Mouse (Mus musculus): ENCODE measurements around the gene Gm20388. TPM values are rescaled to one million over a fixed set of nuclear protein-coding genes. Genes with fewer than 3 reads are reported as not detected.
"Not testable (repeated sequence)": the region's sequence is repeated elsewhere in the genome, so short reads cannot be mapped to it uniquely, and the experiment has no call there.

The Gm20388 gene
- total RNA-seq, 1 experiment from 2014 or later, result 18.4 TPM

GRCm38 (mm10) chr8:122561199-122561598 lies 2650.6 kb downstream of the Gm20388 start:
- no peak for ATAC-seq (replicated peaks in 1 of 2; ENCODE audit: insufficient read depth in 1 of 2, low FRiP score in 2 of 2, low TSS enrichment in 1 of 2, low read depth in 1 of 2, poor library complexity in 2 of 2, severe bottlenecking in 2 of 2)

DNA sequence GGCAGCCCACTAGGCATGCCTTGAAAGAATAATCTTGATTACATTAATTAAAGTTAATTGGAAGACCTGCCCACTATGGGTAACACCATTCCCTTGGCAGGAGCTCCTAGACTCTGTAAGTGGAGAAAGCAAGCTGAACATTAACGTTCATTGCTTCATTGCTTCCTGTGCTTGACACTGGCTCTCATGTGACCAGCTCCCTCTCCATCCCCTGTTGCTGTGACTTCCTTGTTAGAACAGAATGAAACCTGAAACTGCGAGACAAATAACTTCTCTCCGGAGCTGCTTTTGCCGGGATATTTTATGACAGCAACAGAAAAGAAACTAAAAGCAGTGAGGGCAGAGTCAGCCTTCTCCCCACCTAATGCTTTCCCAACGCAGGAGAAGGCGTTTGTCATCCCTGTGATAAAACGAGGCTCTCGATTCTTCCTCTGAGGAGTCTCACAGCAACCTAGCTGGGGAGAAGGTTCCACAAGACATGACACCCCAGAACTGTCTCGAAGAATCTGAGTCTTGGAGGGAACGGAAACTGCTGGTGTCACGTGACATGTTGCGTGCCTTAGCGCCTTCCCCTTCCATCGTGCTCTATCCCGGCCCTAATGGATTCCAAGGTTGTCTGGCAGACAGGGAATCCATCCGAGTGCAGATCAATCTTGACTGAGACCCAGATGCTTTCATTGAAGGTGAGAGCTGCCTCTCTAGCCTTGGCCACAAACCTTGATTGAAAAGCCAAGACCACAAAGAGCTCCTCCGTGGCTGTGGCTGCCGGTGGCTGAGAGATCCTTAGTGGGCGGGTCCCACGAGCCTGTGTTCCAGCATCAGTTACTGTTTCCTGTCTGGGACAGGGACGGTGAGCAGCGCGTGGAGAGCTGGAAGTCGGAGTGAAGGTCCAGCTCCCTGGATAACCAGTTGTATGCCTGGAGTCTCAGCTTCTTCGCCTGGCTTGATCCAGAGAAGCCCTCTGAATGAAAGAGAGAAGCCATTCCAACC lies 2654.0 kb downstream of the Gm20388 start:
- peak in 1 of 2 experiments; percentile 30; a peak in 1 of 4 replicates for ATAC-seq (replicated peaks in 1 of 2; ENCODE audit: insufficient read depth in 1 of 2, low FRiP score in 2 of 2, low TSS enrichment in 1 of 2, low read depth in 1 of 2, poor library complexity in 2 of 2, severe bottlenecking in 2 of 2)

GRCm38 (mm10) chr8:122566766-122567165 lies 2656.1 kb downstream of the Gm20388 start:
- no peak for ATAC-seq (replicated peaks in 1 of 2; ENCODE audit: insufficient read depth in 1 of 2, low FRiP score in 2 of 2, low TSS enrichment in 1 of 2, low read depth in 1 of 2, poor library complexity in 2 of 2, severe bottlenecking in 2 of 2)

DNA sequence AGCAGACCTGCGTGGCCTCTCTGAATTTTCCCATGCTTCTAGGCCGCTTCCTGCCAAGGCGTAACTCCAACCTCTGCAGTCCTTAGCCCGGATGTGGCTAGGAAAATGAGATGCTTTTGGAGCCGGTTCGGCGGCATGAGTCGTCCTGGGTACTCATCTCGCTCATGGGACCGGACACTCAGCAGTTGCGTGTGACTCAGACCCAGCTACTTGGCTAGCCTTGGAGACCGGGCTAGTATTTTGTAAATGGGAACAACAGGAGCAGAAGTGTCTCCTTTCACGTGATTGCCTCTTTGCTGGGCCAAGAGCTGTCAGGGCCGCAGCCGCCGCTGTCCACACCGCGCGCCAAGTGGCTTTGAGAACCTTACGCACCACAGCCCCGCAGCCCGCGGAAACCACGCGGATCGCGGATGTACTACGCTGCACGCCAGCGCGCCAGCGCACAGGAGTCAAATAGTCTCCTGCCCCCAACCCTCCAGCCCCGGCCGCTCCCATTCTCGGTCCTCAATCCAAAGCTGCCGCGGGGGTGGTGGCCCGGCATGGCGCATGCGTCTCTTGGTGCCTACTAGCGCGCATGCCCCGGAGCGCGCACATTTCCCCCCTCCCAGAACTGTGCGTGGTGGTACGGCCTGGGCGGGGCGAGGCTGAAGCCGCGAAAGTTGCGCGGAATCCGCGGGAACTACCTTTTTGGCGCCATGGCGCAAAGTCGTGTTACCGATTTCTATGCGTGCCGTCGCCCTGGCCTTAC lies 2656.9 kb downstream of the Gm20388 start, which contains the start of gene Cdt1:
Cdt1 (plus strand) TSS at position 655 of the 748 bp plus-strand sequence.
- peak; percentile 92 for ATAC-seq (replicated peaks in 1 of 2; ENCODE audit: insufficient read depth in 1 of 2, low FRiP score in 2 of 2, low TSS enrichment in 1 of 2, low read depth in 1 of 2, poor library complexity in 2 of 2, severe bottlenecking in 2 of 2)

GRCm38 (mm10) chr8:122568109-122568504 lies 2657.5 kb downstream of the Gm20388 start:
- no peak for ATAC-seq (replicated peaks in 1 of 2; ENCODE audit: insufficient read depth in 1 of 2, low FRiP score in 2 of 2, low TSS enrichment in 1 of 2, low read depth in 1 of 2, poor library complexity in 2 of 2, severe bottlenecking in 2 of 2)

GRCm38 (mm10) chr8:122568881-122569309 lies 2658.3 kb downstream of the Gm20388 start:
- no peak for ATAC-seq (replicated peaks in 1 of 2; ENCODE audit: insufficient read depth in 1 of 2, low FRiP score in 2 of 2, low TSS enrichment in 1 of 2, low read depth in 1 of 2, poor library complexity in 2 of 2, severe bottlenecking in 2 of 2)

- ATAC-seq (replicated peaks in 1 of 2; ENCODE audit: insufficient read depth in 1 of 2, low FRiP score in 2 of 2, low TSS enrichment in 1 of 2, low read depth in 1 of 2, poor library complexity in 2 of 2, severe bottlenecking in 2 of 2), result no peak
Observed at GRCm38 (mm10) chr8:122569329-122569728, 2658.7 kb downstream of the Gm20388 start.

DNA sequence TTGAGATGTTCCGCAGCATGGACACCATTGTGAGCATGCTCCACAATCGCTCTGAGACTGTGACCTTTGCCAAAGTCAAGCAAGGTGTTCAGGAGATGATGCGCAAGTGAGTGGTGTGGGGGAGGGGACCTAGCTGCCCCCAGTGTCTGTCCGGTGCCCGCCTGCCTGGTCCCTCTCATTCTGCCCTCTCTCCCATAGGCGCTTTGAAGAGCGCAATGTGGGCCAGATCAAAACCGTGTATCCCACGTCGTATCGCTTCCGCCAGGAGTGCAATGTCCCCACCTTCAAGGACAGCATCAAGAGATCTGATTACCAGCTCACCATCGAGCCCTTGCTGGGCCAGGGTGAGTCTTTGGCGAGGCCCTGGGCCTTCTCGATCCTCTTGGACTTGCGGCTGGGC lies 2659.4 kb downstream of the Gm20388 start:
- ATAC-seq (replicated peaks in 1 of 2; ENCODE audit: insufficient read depth in 1 of 2, low FRiP score in 2 of 2, low TSS enrichment in 1 of 2, low read depth in 1 of 2, poor library complexity in 2 of 2, severe bottlenecking in 2 of 2), result no peak

DNA sequence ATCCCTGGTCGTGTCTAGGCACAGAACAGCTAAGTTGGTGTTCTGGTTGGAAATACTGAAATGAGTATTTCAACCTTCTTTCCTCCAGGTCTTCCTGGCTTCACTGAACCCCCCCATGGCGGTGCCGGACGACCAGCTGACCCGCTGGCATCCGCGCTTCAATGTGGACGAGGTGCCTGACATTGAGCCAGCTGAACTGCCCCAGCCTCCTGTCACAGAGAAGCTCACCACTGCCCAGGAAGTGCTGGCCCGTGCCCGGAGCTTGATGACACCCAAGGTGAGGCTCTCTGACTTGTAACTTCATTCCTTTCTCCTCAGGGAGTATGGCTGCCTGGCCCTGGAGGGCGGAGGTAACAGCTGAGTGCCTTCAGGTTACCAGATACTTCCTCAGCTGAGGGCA lies 2660.5 kb downstream of the Gm20388 start:
- no peak for ATAC-seq (replicated peaks in 1 of 2; ENCODE audit: insufficient read depth in 1 of 2, low FRiP score in 2 of 2, low TSS enrichment in 1 of 2, low read depth in 1 of 2, poor library complexity in 2 of 2, severe bottlenecking in 2 of 2)

GRCm38 (mm10) chr8:122571750-122572267 lies 2661.2 kb downstream of the Gm20388 start:
- ATAC-seq (replicated peaks in 1 of 2; ENCODE audit: insufficient read depth in 1 of 2, low FRiP score in 2 of 2, low TSS enrichment in 1 of 2, low read depth in 1 of 2, poor library complexity in 2 of 2, severe bottlenecking in 2 of 2), result no peak

DNA sequence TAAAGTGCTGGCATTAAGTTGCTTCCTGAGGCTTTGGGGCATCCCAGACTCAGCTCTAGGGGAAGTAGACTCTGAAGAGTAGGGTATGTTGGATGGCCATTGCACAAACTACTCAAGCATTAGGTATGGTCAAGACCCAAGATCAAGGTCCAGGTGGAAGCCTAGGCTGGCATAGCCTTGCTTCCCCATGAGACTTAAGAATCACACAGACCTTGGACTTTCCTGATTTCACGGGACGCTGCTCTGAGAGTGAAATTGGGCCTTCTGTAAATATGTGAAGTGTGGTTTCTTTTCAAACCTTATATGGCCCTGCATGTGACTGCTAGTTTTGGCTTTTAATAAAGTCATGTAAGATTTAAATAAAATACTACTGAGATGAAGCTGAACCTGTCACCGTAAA lies 2662.1 kb downstream of the Gm20388 start:
- ATAC-seq (replicated peaks in 1 of 2; ENCODE audit: insufficient read depth in 1 of 2, low FRiP score in 2 of 2, low TSS enrichment in 1 of 2, low read depth in 1 of 2, poor library complexity in 2 of 2, severe bottlenecking in 2 of 2), result no peak

DNA sequence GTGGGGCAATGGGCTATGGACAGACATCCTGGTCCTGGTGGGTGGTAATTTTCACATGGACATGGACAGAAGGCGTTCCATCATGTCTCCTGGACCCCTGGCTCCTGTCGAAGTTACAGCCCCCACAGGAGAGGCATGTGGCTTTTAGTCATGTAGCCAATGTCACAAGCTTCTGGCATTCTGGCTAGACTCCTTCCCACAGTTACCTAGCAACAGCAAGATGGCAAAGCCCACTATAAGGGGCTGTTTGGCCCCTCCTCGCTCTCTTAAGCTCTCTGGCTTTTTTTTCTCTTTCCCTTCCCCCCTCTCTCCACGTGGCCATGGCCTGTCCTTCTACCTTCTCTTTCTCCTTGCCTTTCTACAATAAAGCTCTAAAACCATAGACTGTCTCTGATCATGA lies 2662.5 kb downstream of the Gm20388 start:
- ATAC-seq (replicated peaks in 1 of 2; ENCODE audit: insufficient read depth in 1 of 2, low FRiP score in 2 of 2, low TSS enrichment in 1 of 2, low read depth in 1 of 2, poor library complexity in 2 of 2, severe bottlenecking in 2 of 2), result not testable (repeated sequence)

GRCm38 (mm10) chr8:122573577-122573976 lies 2662.9 kb downstream of the Gm20388 start:
- ATAC-seq (replicated peaks in 1 of 2; ENCODE audit: insufficient read depth in 1 of 2, low FRiP score in 2 of 2, low TSS enrichment in 1 of 2, low read depth in 1 of 2, poor library complexity in 2 of 2, severe bottlenecking in 2 of 2), result no peak

DNA sequence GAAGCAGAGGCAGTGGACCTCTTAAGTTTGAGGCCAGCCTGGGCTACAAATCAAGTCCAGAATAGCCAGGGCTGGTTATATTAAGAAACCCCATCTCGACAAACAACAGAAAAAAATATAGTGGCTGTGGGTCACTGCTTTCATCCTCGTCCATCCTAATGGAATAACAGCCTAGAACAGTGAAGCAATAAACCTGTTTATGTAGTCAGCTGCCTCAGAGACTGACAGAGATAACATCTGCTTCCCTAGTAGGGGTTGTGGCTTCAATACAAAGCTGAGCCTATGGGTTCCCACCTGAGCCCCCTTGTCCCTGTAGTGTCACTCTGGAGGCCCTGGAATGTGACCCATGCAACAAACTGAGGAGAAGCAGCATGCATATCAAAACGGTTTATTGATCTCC lies 2663.6 kb downstream of the Gm20388 start:
- ATAC-seq (replicated peaks in 1 of 2; ENCODE audit: insufficient read depth in 1 of 2, low FRiP score in 2 of 2, low TSS enrichment in 1 of 2, low read depth in 1 of 2, poor library complexity in 2 of 2, severe bottlenecking in 2 of 2), result no peak

DNA sequence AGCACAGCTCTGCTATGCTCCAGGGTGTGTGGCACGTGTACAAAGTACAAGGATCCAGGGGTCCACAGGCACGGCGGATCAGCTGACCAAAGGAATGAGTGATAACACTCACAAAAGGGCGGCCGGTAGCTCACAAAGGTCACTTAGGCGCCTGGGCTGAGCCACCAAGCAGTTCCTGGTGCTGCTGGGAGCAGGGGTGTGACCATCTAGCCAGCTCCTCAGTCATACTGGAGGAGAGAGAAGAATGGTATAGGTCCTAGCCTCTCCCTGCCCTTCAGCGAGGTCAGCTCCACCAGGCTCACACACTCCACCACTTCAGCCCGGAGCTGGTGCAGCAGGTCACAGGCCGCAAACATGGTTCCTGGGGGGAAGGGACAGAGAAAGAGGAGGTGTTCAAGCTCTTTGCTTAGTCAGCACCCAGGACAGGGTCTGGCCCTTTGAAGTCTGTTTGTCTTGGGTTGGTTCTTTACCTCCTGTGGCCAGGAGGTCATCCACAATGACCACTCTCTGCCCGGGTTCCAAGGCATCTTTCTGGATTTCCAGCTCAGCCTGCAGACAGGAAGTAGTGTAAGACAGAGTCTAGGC lies 2664.1 kb downstream of the Gm20388 start:
- ATAC-seq (replicated peaks in 1 of 2; ENCODE audit: insufficient read depth in 1 of 2, low FRiP score in 2 of 2, low TSS enrichment in 1 of 2, low read depth in 1 of 2, poor library complexity in 2 of 2, severe bottlenecking in 2 of 2), result no peak

- ATAC-seq (replicated peaks in 1 of 2; ENCODE audit: insufficient read depth in 1 of 2, low FRiP score in 2 of 2, low TSS enrichment in 1 of 2, low read depth in 1 of 2, poor library complexity in 2 of 2, severe bottlenecking in 2 of 2), result 0 out of 4 replicates have a peak, but pooled peaks of 1 of the 2 experiments have one; percentile 4
Observed at GRCm38 (mm10) chr8:122575286-122575685, 2664.6 kb downstream of the Gm20388 start.
